In the genomic region with DNA sequence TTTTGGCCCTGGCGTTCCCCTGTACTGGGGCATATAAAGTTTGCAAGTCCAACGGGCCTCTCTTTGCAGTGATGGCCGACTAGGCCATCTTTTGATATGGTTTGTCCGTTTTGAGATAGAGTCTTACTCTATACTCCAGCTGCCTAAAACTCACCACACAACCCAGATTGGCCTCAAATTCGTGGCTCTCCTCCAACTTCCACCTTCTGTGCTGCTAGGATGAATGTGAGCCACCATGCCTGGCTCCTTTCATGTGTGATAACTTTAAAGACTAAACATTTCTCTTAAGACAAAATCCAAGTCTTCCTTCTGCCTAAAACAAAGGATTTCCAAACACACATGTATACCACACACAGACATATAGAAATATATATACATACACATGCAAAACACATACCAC, we compare ENCODE assay signal across 18 mouse cellular contexts.
A peak's percentile ranks its signal among the peaks of the same experiment; 100 is the strongest.
DNase-seq lines count a peak whose midpoint lies in the region; ATAC-seq and TF ChIP-seq lines count a peak whose summit lies in the region.
"Had no signal": no experiment of that assay in that cellular context is flagged by ENCODE, and none has a peak within 500 bp of the region (broad histone marks: within the 10 kb centered on the region; RNA-seq: fewer than 3 reads in every experiment).

No protein-coding gene starts in this region.

- 54% methylated on average over 5 of the region's 5 CpGs for WGBS in forebrain, embryonic 16.5 days
- 81% methylated on average over 5 of the region's 5 CpGs for WGBS in forebrain, embryonic 12.5 days
- WGBS in kidney, adult 2 months, result 88% methylated on average over 5 of the region's 5 CpGs

- H3K9ac ChIP-seq in forebrain, embryonic 16.5 days (replicated peaks; ENCODE audit: low read depth, low read length), result no peak overlapping the region
- H3K9ac ChIP-seq in forebrain, embryonic 12.5 days, result no peak overlapping the region
- H3K9ac ChIP-seq: embryonic facial prominence, embryonic 13.5 days; hindbrain, embryonic 12.5 days; kidney, embryonic 15.5 days had no signal

- no peak overlapping the region for H3K27ac ChIP-seq in forebrain, embryonic 16.5 days (ENCODE audit: low read length)
- H3K27ac ChIP-seq in forebrain, embryonic 12.5 days, result no peak overlapping the region
- no peak overlapping the region for H3K27ac ChIP-seq in kidney, adult 2 months (ENCODE audit: insufficient read depth, low read depth, low read length)
- H3K27ac ChIP-seq: embryonic facial prominence, embryonic 13.5 days; hindbrain, embryonic 12.5 days; kidney, embryonic 15.5 days had no signal

- no peak overlapping the region for H3K4me2 ChIP-seq in forebrain, embryonic 16.5 days (ENCODE audit: low read length)
- H3K4me2 ChIP-seq in forebrain, embryonic 12.5 days, result no peak overlapping the region
- H3K4me2 ChIP-seq: embryonic facial prominence, embryonic 13.5 days; hindbrain, embryonic 12.5 days; kidney, embryonic 15.5 days; liver, embryonic 11.5 days had no signal

- no peak for TF ChIP-seq CTCF in brain, embryonic 14.5 days (IDR thresholded peaks at IDR 0.05; ENCODE audit: borderline replicate concordance, extremely low read depth, insufficient read depth, insufficient read length)
- TF ChIP-seq CTCF in kidney, adult 2 months (conservative IDR thresholded peaks at IDR 0.05; ENCODE audit: insufficient read depth, insufficient read length, low read depth, low read length), result no peak

- no peaks in the 10 kb centered on the region for H3K9me3 ChIP-seq in forebrain, embryonic 16.5 days (ENCODE audit: control insufficient read depth, low read length)
- H3K9me3 ChIP-seq in forebrain, embryonic 12.5 days, result no peaks in the 10 kb centered on the region
- H3K9me3 ChIP-seq: embryonic facial prominence, embryonic 13.5 days; hindbrain, embryonic 12.5 days; kidney, embryonic 15.5 days had no signal

- no peak overlapping the region for H3K4me3 ChIP-seq in forebrain, embryonic 16.5 days (replicated peaks; ENCODE audit: low read length)
- H3K4me3 ChIP-seq in forebrain, embryonic 12.5 days (replicated peaks), result no peak overlapping the region
- H3K4me3 ChIP-seq in kidney, adult 2 months (ENCODE audit: insufficient read depth, low read depth, low read length), result no peak overlapping the region
- H3K4me3 ChIP-seq: embryonic facial prominence, embryonic 13.5 days; hindbrain, embryonic 12.5 days; kidney, embryonic 15.5 days had no signal

- ATAC-seq in forebrain, embryonic 16.5 days, result peak; percentile 47
- no peak for ATAC-seq in forebrain, embryonic 12.5 days (ENCODE audit: low FRiP score)
- ATAC-seq in erythroblast, adult 5-6 weeks (replicated peaks; ENCODE audit: low FRiP score, poor library complexity, severe bottlenecking), result no peak

- no peak for TF ChIP-seq POLR2A in brain, embryonic 14.5 days (IDR thresholded peaks at IDR 0.05; ENCODE audit: borderline replicate concordance, extremely low read depth, insufficient read depth, insufficient read length, poor library complexity, severe bottlenecking)
- TF ChIP-seq POLR2A in kidney, adult 2 months (IDR thresholded peaks at IDR 0.05; ENCODE audit: low read depth, low read length), result no peak

- peaks cover 17% of the 10 kb centered on the region for H3K4me1 ChIP-seq in forebrain, embryonic 16.5 days (replicated peaks; ENCODE audit: control insufficient read depth, insufficient read depth, low read length)
- H3K4me1 ChIP-seq in forebrain, embryonic 12.5 days, result peaks cover 24% of the 10 kb centered on the region
- H3K4me1 ChIP-seq in kidney, adult 2 months (ENCODE audit: control insufficient read depth, insufficient read depth, low read length), result no peaks in the 10 kb centered on the region

- peak; percentile 77 for DNase-seq in brain, embryonic 14.5 days (ENCODE audit: low read depth)
- DNase-seq in layer of hippocampus, adult 9-11 months, result peak; percentile 57
- peak; percentile 69 to 84 for DNase-seq in right cerebral cortex, postnatal 10 days (ENCODE audit: low spot score in 2 of 2)
- DNase-seq in kidney, adult 2 months, result no peak
- DNase-seq in lung, postnatal 36 days, result no peak
- DNase-seq: adrenal gland, adult 8-10 months; cerebellum, adult 8-10 months; gastrocnemius, postnatal 10 days; heart, adult 18-20 months; lung, adult 2 months; midbrain, embryonic 14.5 days had no signal

- H3K27me3 ChIP-seq in forebrain, embryonic 16.5 days (replicated peaks; ENCODE audit: control insufficient read depth, insufficient read depth, low read length), result no peaks in the 10 kb centered on the region
- no peaks in the 10 kb centered on the region for H3K27me3 ChIP-seq in forebrain, embryonic 12.5 days
- H3K27me3 ChIP-seq in kidney, adult 2 months (replicated peaks; ENCODE audit: control insufficient read depth, insufficient read depth, low read length), result no peaks in the 10 kb centered on the region
- H3K27me3 ChIP-seq: kidney, embryonic 15.5 days had no signal

- H3K36me3 ChIP-seq in forebrain, embryonic 16.5 days (ENCODE audit: control insufficient read depth, insufficient read depth), result no peaks in the 10 kb centered on the region
- H3K36me3 ChIP-seq in forebrain, embryonic 12.5 days (replicated peaks), result no peaks in the 10 kb centered on the region
- H3K36me3 ChIP-seq in kidney, adult 2 months (ENCODE audit: control insufficient read depth, insufficient read depth, low read length), result no peaks in the 10 kb centered on the region
- H3K36me3 ChIP-seq: embryonic facial prominence, embryonic 13.5 days; hindbrain, embryonic 12.5 days; kidney, embryonic 15.5 days had no signal

Comparison
In these comparisons a context has a peak if more than half of its experiments do, and no peak if none do; other contexts are left out.
1. DNase-seq: peak in brain, embryonic 14.5 days (single experiment), layer of hippocampus, adult 9-11 months (single experiment) and right cerebral cortex, postnatal 10 days (2 of 2); none in kidney, adult 2 months (single experiment) and lung, postnatal 36 days (single experiment).